Mouse (Mus musculus) testis, postnatal 10 days (tissue): ENCODE data around the gene Ajap1.

Source experiments
- DNase-seq: peaks from one replicate; pipeline ENCODE4 v3.0.0; 2021; ENCODE audit warnings: low spot score

Gene Ajap1

GRCm38 (mm10) chr4:153453496-153453895, 29.1 kb downstream of the Ajap1 start:
- no peak for DNase-seq

DNA sequence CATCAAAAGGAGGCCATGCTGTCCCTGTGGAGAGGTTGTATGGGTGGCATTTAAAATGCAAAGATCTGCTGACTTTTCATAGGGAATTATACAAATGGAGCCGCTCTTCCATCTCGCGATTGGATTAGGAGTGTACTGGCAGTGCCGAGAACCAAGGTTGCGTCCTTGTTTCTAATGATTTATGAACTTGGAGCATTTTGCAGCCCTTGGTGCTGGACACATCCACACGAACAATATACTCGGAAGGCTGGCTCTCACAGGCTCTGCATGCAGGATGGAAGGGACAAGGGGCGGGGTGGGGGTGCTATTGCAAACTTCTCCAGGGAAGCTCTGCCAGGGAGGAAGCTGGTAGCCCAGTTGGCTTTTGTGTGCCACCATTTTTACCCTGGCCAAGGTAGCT, 31.1 kb downstream of the Ajap1 start:
- DNase-seq = no peak

DNA sequence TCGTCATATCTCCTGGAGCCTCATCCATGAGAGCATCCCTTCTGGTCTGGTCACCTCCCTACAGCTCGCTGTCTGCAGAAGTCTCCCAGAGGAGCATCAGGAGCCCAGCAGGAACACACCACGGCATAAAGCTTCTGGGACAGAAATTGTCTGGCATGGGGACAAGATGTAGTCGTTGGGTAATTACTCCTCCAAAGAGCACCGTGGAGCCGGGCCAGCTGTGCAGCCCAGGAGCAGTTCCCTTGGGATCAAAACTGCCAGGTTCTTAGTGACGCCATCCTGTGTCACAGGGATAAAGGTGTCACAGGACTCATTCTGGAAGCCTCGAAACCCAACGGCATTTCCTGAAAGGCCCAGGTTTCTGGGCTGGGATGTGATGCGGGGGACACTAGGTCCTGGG, 40.1 kb downstream of the Ajap1 start:
- DNase-seq = no peak

- DNase-seq = no peak
Observed at GRCm38 (mm10) chr4:153439868-153440267, 42.7 kb downstream of the Ajap1 start.

DNA sequence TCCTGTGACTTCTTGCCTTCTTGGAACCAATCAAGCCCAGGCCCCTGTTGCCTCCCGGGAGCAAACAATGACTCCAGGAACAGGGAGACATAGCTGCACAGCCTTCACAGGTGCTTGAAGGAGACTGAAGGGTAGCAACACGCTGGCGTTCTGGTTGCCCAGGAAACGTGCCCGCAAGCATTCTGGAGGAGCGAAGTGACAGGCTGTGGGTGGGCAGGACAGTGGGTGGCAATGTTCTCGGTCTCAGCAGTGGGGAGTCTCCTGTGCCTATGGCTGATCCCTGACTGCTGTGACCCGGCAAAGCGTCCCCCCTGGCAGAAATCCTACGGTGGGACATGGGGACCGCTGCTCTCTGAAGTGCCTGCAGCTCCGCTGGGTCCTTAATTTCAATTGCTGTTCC, 43.6 kb downstream of the Ajap1 start:
- no peak for DNase-seq

GRCm38 (mm10) chr4:153437196-153437595, 45.4 kb downstream of the Ajap1 start:
- no peak for DNase-seq

DNA sequence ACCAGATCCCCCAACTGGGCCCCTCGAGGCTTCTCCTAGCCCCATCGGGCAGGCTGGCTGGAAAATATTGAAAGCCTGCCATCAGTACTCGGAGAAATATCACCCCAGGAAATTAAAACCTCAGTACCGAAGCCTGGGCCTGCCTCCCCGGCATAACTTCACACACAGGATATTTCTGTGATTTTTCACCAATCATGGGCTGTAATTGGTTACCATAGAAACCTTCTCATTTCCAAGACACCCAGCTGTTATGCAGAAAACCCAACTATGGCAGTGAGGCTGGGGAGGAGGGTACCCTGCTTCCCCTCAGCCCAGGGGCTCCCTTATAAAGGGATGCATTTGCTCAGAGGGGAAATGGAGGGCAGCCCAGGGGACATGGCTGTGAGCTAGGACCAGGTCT, 46.7 kb downstream of the Ajap1 start:
- no peak for DNase-seq

DNA sequence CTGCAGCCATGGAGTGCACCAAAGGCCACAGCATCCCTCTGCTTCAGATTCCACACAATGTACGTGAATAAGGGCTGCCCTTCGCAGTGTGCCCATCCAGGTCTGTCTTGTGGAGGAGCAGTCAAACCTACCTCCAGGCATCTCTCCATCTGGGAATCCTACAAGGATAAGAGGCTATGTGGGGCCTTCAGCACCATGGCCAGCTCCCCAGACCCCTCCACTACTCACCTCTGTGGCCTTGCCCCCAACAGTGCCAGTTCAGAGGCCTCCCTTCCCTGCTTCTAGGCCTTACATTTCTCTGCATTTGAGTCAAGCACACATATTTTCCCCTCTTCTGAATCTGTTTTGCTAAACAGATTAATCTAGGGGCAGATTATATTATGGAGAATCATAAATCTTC, 52.6 kb downstream of the Ajap1 start:
- DNase-seq = no peak

GRCm38 (mm10) chr4:153425961-153426656, 56.5 kb downstream of the Ajap1 start:
- no peak for DNase-seq

GRCm38 (mm10) chr4:153424324-153424723, 58.3 kb downstream of the Ajap1 start:
- no peak for DNase-seq

DNA sequence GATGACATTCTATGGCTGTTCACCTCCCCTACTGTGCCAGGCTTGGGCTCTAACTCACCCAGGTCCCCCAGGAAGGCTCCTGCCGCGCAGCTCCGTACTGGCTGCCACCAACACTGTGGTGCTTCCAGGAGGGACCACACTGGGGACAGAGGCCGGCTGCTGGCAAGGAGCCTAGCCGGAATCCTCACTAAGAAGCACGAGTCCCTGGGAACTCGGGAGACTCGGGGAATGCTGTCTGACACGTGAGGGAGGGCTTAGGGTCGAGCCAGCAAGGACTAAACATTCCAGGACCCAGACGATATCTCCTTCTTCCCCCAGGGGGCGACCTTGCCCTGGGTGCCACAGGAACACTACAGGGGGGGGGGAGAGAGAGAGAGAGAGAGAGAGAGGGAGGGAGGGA, 64.7 kb downstream of the Ajap1 start:
- peak; percentile 66 for DNase-seq

DNA sequence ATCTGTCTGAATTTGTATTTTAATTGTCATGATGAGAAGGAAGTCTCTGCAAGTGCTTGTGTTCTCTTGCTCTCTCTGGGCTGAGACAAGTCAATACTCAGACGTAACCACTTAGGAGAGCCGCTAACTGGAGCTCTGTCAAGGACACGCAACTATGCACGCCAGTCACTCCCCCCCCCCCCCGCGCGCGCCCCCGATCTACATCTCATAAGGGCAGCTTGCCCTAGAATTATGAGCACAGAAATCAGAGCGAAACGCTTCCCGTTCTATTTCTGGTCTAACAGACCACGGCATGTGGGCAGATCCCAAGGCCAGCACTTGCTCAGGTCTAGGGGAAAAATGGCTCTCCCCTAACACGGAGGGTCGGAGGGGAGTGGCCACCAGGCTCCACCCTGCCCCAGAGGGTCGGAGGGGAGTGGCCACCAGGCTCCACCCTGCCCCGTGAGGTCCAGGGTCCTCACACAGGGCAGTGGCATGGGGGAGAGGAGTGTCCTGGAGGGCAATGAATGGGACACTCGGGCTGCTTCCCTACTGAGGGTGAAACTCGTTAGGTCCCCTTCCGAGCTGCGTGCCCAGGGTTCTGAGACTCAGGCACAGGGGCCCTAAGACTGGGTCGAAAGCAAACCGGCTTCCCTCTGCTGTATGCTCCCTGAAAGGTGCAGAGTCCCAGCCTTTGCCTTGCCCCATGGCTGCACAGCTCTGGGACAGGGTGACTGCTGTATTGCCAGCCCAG, 65.3 kb downstream of the Ajap1 start:
- peak; percentile 51 for DNase-seq

GRCm38 (mm10) chr4:153416111-153416510, 66.5 kb downstream of the Ajap1 start:
- DNase-seq = no peak

GRCm38 (mm10) chr4:153398421-153398820, 84.2 kb downstream of the Ajap1 start:
- no peak for DNase-seq

DNA sequence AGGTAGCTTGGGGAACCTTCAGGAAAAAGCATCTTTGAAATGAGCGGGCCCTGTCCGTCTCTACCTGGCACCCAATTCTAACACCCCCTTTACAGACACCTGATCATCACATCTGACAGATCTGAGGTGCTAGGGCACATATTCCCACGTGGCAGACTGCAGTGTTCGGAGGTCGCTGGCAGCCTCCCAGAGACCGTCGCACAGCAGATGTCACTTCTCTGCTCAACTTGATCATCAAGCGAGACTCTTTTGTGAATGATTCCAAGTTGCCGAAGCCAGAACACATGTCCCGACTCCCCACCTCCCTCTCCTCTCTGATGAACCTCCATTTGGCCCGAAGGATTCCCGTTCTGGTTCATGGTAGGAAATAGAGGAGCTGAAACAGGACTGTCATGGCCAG, 95.1 kb downstream of the Ajap1 start:
- DNase-seq = no peak

- DNase-seq = no peak
Observed at GRCm38 (mm10) chr4:153381433-153381832, 101.2 kb downstream of the Ajap1 start.

GRCm38 (mm10) chr4:153380885-153381284, 101.7 kb downstream of the Ajap1 start:
- no peak for DNase-seq

DNA sequence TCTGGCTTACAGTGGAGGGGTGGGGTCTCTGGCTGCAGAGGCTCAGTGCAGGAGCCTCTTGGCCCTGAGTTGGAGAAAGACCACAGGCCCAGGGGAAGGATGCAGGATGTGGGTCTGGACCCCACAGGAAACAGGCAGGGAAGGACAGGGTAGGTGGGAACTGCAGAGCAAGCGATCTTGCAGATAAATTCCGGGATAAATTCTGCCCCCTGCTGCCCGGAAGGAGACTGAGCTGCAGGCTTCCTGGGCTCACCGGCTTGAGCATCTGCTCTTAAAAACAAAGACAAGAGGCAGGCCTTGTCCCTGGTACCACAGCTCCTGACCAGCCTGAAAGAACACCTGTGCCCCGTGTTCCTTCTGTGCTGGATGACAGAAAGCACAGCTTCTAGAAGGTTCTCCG, 104.6 kb downstream of the Ajap1 start:
- DNase-seq = peak; percentile 47

DNA sequence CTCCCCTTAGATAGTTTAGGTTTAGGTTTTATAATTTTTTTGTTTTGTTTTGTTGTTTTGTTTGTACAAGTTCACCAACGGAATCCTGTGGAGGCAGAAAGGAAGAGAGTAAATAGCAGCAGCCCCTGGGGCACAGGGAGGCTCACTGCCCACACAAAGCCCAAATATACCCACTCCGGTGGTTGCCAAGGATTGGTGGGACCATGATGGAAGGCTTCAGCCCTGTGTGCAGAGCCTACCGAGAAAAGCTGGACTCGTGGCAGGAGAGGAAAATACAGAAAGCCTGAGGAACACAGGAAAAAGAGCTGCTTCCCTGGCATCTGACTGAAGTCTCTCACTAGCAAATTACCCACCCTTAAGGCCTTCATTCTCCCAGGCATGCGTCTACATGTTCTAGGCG, 108.4 kb downstream of the Ajap1 start:
- no peak for DNase-seq

- no peak for DNase-seq
Observed at GRCm38 (mm10) chr4:153373125-153373524, 109.5 kb downstream of the Ajap1 start.

DNA sequence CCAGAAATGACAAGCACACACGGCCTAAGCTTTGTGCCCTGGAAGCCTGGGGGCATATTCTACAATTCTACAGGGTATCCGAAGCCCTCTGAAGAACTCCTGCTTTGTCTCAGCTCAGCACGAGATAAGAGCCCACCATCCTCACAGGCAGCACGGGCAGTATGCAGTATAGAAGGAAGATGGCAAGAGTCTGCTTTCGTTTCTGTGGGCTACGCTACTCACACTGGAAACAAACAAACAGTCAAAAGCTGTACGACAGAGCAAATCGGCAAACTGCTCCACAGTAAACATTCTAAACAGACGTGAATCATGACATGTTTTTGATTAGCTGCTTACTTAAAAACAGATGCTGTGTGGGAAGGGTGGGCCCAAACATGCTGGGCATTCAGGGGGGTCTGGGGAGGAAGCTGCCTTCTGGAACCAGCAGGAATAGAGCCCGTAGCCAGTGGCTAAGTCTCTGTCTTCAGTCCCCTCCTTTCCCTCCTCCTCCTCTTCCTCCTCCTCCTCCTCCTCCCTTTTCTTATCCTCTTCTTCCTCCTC, 113.9 kb downstream of the Ajap1 start:
- no peak for DNase-seq

- no peak for DNase-seq
Observed at GRCm38 (mm10) chr4:153360868-153361545, 121.6 kb downstream of the Ajap1 start.

- no peak for DNase-seq
Observed at GRCm38 (mm10) chr4:153358243-153358550, 124.4 kb downstream of the Ajap1 start.
